Comparison of ENCODE assay signal across 9 mouse cellular contexts in genomic region chr6:129066986-129067385, GRCm38 (mm10). TPM values are rescaled to one million over a fixed set of nuclear protein-coding genes. Genes with fewer than 3 reads are reported as not detected.
DNase-seq lines count a peak whose midpoint lies in the region; ATAC-seq and TF ChIP-seq lines count a peak whose summit lies in the region.
"Had no signal": no experiment of that assay in that cellular context is flagged by ENCODE, and none has a peak within 500 bp of the region (broad histone marks: within the 10 kb centered on the region; RNA-seq: fewer than 3 reads in every experiment).

No protein-coding gene starts in this region.

- H3K27ac ChIP-seq in bone marrow macrophage, adult 2 months (ENCODE audit: insufficient read depth, low read depth, low read length), result no peak overlapping the region
- no peak overlapping the region for H3K27ac ChIP-seq in heart, postnatal 0 days (ENCODE audit: low read depth)
- no peak overlapping the region for H3K27ac ChIP-seq in lung, embryonic 15.5 days

- no peaks in the 10 kb centered on the region for H3K4me1 ChIP-seq in bone marrow macrophage, adult 2 months (ENCODE audit: control insufficient read depth, insufficient read depth, low read length)
- H3K4me1 ChIP-seq in heart, postnatal 0 days (ENCODE audit: control insufficient read depth, insufficient read depth), result no peaks in the 10 kb centered on the region
- no peaks in the 10 kb centered on the region for H3K4me1 ChIP-seq in lung, embryonic 15.5 days

- H3K9ac ChIP-seq in heart, postnatal 0 days (replicated peaks; ENCODE audit: low read depth, low read length), result no peak overlapping the region
- H3K9ac ChIP-seq in lung, embryonic 15.5 days, result no peak overlapping the region

- TF ChIP-seq POLR2A in bone marrow macrophage, adult 2 months (IDR thresholded peaks at IDR 0.05; ENCODE audit: borderline replicate concordance, low read depth, low read length), result no peak

- H3K4me3 ChIP-seq in bone marrow macrophage, adult 2 months (ENCODE audit: insufficient read depth, low read length), result no peak overlapping the region
- no peak overlapping the region for H3K4me3 ChIP-seq in heart, postnatal 0 days (ENCODE audit: low read depth, low read length)
- no peak overlapping the region for H3K4me3 ChIP-seq in lung, embryonic 15.5 days
- H3K4me3 ChIP-seq: erythroblast, embryonic 14.5 days had no signal

- peak; percentile 49 for DNase-seq in testis, postnatal 10 days (ENCODE audit: low spot score)
- DNase-seq in testis, postnatal 14 days (ENCODE audit: low spot score), result no peak
- DNase-seq in heart, postnatal 0 days (ENCODE audit: low spot score), result no peak
- peak; percentile 58 to 59 for DNase-seq in kidney, postnatal 36 days
- DNase-seq in right cerebral cortex, postnatal 14 days, result peak; percentile 11
- DNase-seq in ovary, postnatal 10 days (ENCODE audit: low spot score), result no peak

- H3K4me2 ChIP-seq in heart, postnatal 0 days (ENCODE audit: low read depth, low read length), result no peak overlapping the region
- H3K4me2 ChIP-seq in lung, embryonic 15.5 days, result no peak overlapping the region

- 26% methylated on average over 1 of the region's 1 CpGs for WGBS in heart, postnatal 0 days
- 41% methylated on average over 1 of the region's 1 CpGs for WGBS in lung, embryonic 15.5 days

- TF ChIP-seq EP300 in heart, postnatal 0 days (IDR thresholded peaks at IDR 0.05; ENCODE audit: low read depth), result no peak

- peaks cover 6% of the 10 kb centered on the region; the same call in 1 of the 2 replicates for H3K9me3 ChIP-seq in heart, postnatal 0 days (replicated peaks; ENCODE audit: control insufficient read depth, low read length)
- H3K9me3 ChIP-seq in lung, embryonic 15.5 days, result 0 out of 2 replicates have a peak, but pooled peaks cover 3% of the 10 kb centered on the region

- no peaks in the 10 kb centered on the region for H3K27me3 ChIP-seq in heart, postnatal 0 days (ENCODE audit: control insufficient read depth, insufficient read depth, low read length)
- no peaks in the 10 kb centered on the region for H3K27me3 ChIP-seq in lung, embryonic 15.5 days

- no peaks in the 10 kb centered on the region for H3K36me3 ChIP-seq in heart, postnatal 0 days (replicated peaks; ENCODE audit: control insufficient read depth, insufficient read depth, low read length)
- H3K36me3 ChIP-seq in lung, embryonic 15.5 days, result no peaks in the 10 kb centered on the region

- no peak; the same call in 1 of the 2 replicates for ATAC-seq in heart, postnatal 0 days (ENCODE audit: insufficient read depth, low read depth)
- peak; percentile 42 for ATAC-seq in lung, embryonic 15.5 days (ENCODE audit: borderline replicate concordance, extremely low read depth, low FRiP score, low TSS enrichment)

- 0 out of 2 replicates have a peak, but pooled peaks have one; percentile 30 for TF ChIP-seq CTCF in bone marrow macrophage, adult 2 months (IDR thresholded peaks at IDR 0.05; ENCODE audit: low read depth, low read length)
- TF ChIP-seq CTCF in heart, postnatal 0 days (IDR thresholded peaks at IDR 0.05; ENCODE audit: low read depth), result peak; percentile 50

RNA-seq across cellular contexts. Expression of gene Klrb1f, which starts 21.3 kb away (rescaled TPM):
- polyA plus RNA-seq in bone marrow macrophage, adult 2 months (2012; ENCODE audit: insufficient read depth, insufficient read length, missing spikeins), result not detected in 2 replicates
- total RNA-seq in heart, postnatal 0 days (2014; rRNA removed; ENCODE audit: low replicate concordance), result not detected in 2 replicates
- polyA plus RNA-seq in heart, postnatal 0 days (2015; fragmentation: Nextera tagmentation; extraction: Ambion mirVana), result 0.23 and 0.34 TPM in 2 replicates
- polyA plus RNA-seq in lung, embryonic 15.5 days (2015; fragmentation: Nextera tagmentation; extraction: Ambion mirVana), result 0.51 TPM in 1 of 2 replicates, not detected in the other
- polyA plus RNA-seq: erythroblast, embryonic 14.5 days had no signal

RNA-seq across cellular contexts. Expression of gene Clec2e, which starts 33.7 kb away (rescaled TPM):
- not detected in 2 replicates for polyA plus RNA-seq in bone marrow macrophage, adult 2 months (2012; ENCODE audit: insufficient read depth, insufficient read length, missing spikeins)
- not detected in 2 replicates for total RNA-seq in heart, postnatal 0 days (2014; rRNA removed; ENCODE audit: low replicate concordance)
- polyA plus RNA-seq in heart, postnatal 0 days (2015; fragmentation: Nextera tagmentation; extraction: Ambion mirVana), result not detected in 2 replicates
- not detected in 2 replicates for polyA plus RNA-seq in lung, embryonic 15.5 days (2015; fragmentation: Nextera tagmentation; extraction: Ambion mirVana)
- polyA plus RNA-seq: erythroblast, embryonic 14.5 days had no signal

Comparison
In these comparisons a context has a peak if more than half of its experiments do, and no peak if none do; other contexts are left out.
1. DNase-seq: peak in testis, postnatal 10 days (single experiment), kidney, postnatal 36 days (2 of 2) and right cerebral cortex, postnatal 14 days (single experiment); none in testis, postnatal 14 days (single experiment), heart, postnatal 0 days (single experiment) and ovary, postnatal 10 days (single experiment).